Mouse (Mus musculus): ENCODE data around the gene Zdhhc23. TPM values are rescaled to one million over a fixed set of nuclear protein-coding genes. Genes with fewer than 3 reads are reported as not detected.

Gene Zdhhc23
- total RNA-seq, 2 experiments from 2014 or later, result 27.0 to 28.5 TPM

GRCm38 (mm10) chr16:43925001-43925558 lies 54.5 kb downstream of the Zdhhc23 start:
- intact Hi-C loops (cut with DNase I), result no loop called here
- DNase-seq (ENCODE audit: low spot score in 2 of 2), result no peak

- no peak for DNase-seq (ENCODE audit: low spot score in 2 of 2)
- intact Hi-C loops (cut with DNase I), result no loop called here
Measured at GRCm38 (mm10) chr16:43922630-43923029, 57.0 kb downstream of the Zdhhc23 start.

GRCm38 (mm10) chr16:43922024-43922423 lies 57.6 kb downstream of the Zdhhc23 start:
- intact Hi-C loops (cut with DNase I), result no loop called here
- DNase-seq (ENCODE audit: low spot score in 2 of 2), result no peak

GRCm38 (mm10) chr16:43918867-43919266 lies 60.7 kb downstream of the Zdhhc23 start:
- no peak for DNase-seq (ENCODE audit: low spot score in 2 of 2)
- intact Hi-C loops (cut with DNase I), result no loop called here

Small RNA genes within 50 kb of the gene (microRNA-seq; reads per million reads assigned to microRNA genes)
- 0 reads per million in 2 experiments for gene Mir3470b

Other genes starting within 250 kb of the Zdhhc23 start
- 1 to 10 TPM in 1 of 2 experiments, not detected in 1; 3.2 TPM for gene Drd3, start 225.8 kb downstream of the Zdhhc23 start, total RNA-seq (2021)
- gene Ccdc191, start 90.0 kb downstream of the Zdhhc23 start, total RNA-seq (2021), result 1 to 10 TPM; 3.8 to 5.6 TPM
- 10 to 100 TPM; 27.0 to 33.1 TPM for gene Qtrt2, start 53.0 kb downstream of the Zdhhc23 start, total RNA-seq (2021)
- gene Gramd1c, start 83.6 kb upstream of the Zdhhc23 start, total RNA-seq (2021), result 1 to 10 TPM; 1.4 to 3.2 TPM
- gene Atp6v1a, start 159.9 kb upstream of the Zdhhc23 start, total RNA-seq (2021), result 100 to 1,000 TPM; 440 to 493 TPM
- gene Naa50, start 160.0 kb upstream of the Zdhhc23 start, total RNA-seq (2021), result 10 to 100 TPM; 59.9 to 60.2 TPM
- 10 to 100 TPM; 37.5 to 38.4 TPM for gene Usf3, start 193.5 kb upstream of the Zdhhc23 start, total RNA-seq (2021)